Mouse (Mus musculus) brown adipose tissue, adult 24 weeks (tissue): ENCODE data around the gene Efhd1. TPM values are rescaled to one million over a fixed set of nuclear protein-coding genes. Genes with fewer than 3 reads are reported as not detected.

Experiments used
- H3K27ac ChIP-seq: fragments of 200-500 bp; replicated peaks from 2 replicates; pipeline ENCODE4 v1.5.1; 2012; ENCODE audit warnings: low read depth, mild to moderate bottlenecking, low read length
- H3K4me1 ChIP-seq: fragments of 200-500 bp; 2 replicates; pipeline ENCODE4 v1.6.1; 2012; ENCODE audit warnings: low read length, mixed read lengths; ENCODE audit not compliant: control insufficient read depth, insufficient read depth, insufficient read length
- H3K4me3 ChIP-seq: fragments of 200-500 bp; 2 replicates; pipeline ENCODE4 v1.5.1; 2012; ENCODE audit warnings: low read depth, mild to moderate bottlenecking, low read length, moderate library complexity; ENCODE audit not compliant: insufficient read depth
- polyA plus RNA-seq: library from polyadenylated mRNA; stranded (reverse); fragments of >200 nt; gene quantifications from 2 replicates; pipeline ENCODE4 v1.2.4, GENCODE M21; 2012; ENCODE audit not compliant: missing spikeins, insufficient read depth, insufficient read length

Gene Efhd1
- polyA plus RNA-seq, 1 experiment, result 10.2 TPM

- H3K27ac ChIP-seq, result no peak overlapping the region
- H3K4me3 ChIP-seq, result no peak overlapping the region
- no peaks in the 10 kb centered on the region for H3K4me1 ChIP-seq
These were observed 48.5 kb downstream of the Efhd1 start for GRCm38 (mm10) chr1:87312681-87313080.

- Histone ChIP-seq H3K4me3 (no peak overlapping the region), H3K27ac (no peak overlapping the region), H3K4me1 (no peaks in the 10 kb centered on the region)
These were observed 49.0 kb downstream of the Efhd1 start for GRCm38 (mm10) chr1:87313116-87313515.

- Histone ChIP-seq H3K4me1 (no peaks in the 10 kb centered on the region), H3K4me3 (no peak overlapping the region)
These were observed 49.8 kb downstream of the Efhd1 start for GRCm38 (mm10) chr1:87313843-87314570.

GRCm38 (mm10) chr1:87315431-87315830, 51.3 kb downstream of the Efhd1 start:
- no peaks in the 10 kb centered on the region for H3K4me1 ChIP-seq
- H3K4me3 ChIP-seq, result no peak overlapping the region
- H3K27ac ChIP-seq, result no peak overlapping the region

More at GRCm38 (mm10) chr1:87313843-87314570, 49.8 kb downstream of the Efhd1 start:
- H3K27ac ChIP-seq, result no peak overlapping the region

- Histone ChIP-seq H3K4me1 (no peaks in the 10 kb centered on the region), H3K4me3 (no peak overlapping the region), H3K27ac (no peak overlapping the region)
These were observed 51.7 kb downstream of the Efhd1 start for GRCm38 (mm10) chr1:87315894-87316293.

- Histone ChIP-seq H3K4me1 (no peaks in the 10 kb centered on the region), H3K4me3 (no peak overlapping the region), H3K27ac (no peak overlapping the region)
These were observed 52.5 kb downstream of the Efhd1 start for GRCm38 (mm10) chr1:87316672-87317071.

GRCm38 (mm10) chr1:87321071-87321470, 56.9 kb downstream of the Efhd1 start:
- Histone ChIP-seq H3K4me3 (no peak overlapping the region), H3K4me1 (no peaks in the 10 kb centered on the region), H3K27ac (no peak overlapping the region)

GRCm38 (mm10) chr1:87322778-87323177, 58.6 kb downstream of the Efhd1 start:
- H3K27ac ChIP-seq, result no peak overlapping the region
- no peak overlapping the region for H3K4me3 ChIP-seq
- no peaks in the 10 kb centered on the region for H3K4me1 ChIP-seq

- Histone ChIP-seq H3K4me3 (no peak overlapping the region), H3K27ac (no peak overlapping the region), H3K4me1 (no peaks in the 10 kb centered on the region; the same call in 1 of the 2 replicates)
These were observed 60.5 kb downstream of the Efhd1 start for GRCm38 (mm10) chr1:87324649-87325048.

- H3K27ac ChIP-seq, result peak within 1 kb of the TSS; percentile 48; the same call in 1 of the 2 replicates
- peaks cover 3% of the 10 kb centered on the region for H3K4me1 ChIP-seq
- peak within 1 kb of the TSS; percentile 80 for H3K4me3 ChIP-seq
These were observed 62.6 kb downstream of the Efhd1 start, which contains the start of gene Gigyf2 for GRCm38 (mm10) chr1:87326742-87327163. Gene Gigyf2 (plus strand): TSS chr1:87326998.

- Histone ChIP-seq H3K4me1 (peaks cover 4% of the 10 kb centered on the region), H3K27ac (peak overlapping the region; percentile 48; the same call in 1 of the 2 replicates), H3K4me3 (peak overlapping the region; percentile 80)
These were observed 63.1 kb downstream of the Efhd1 start for GRCm38 (mm10) chr1:87327165-87327861.

GRCm38 (mm10) chr1:87331774-87332173, 67.6 kb downstream of the Efhd1 start:
- Histone ChIP-seq H3K27ac (no peak overlapping the region), H3K4me1 (peaks cover 4% of the 10 kb centered on the region), H3K4me3 (no peak overlapping the region)

- Histone ChIP-seq H3K4me3 (no peak overlapping the region), H3K4me1 (no peaks in the 10 kb centered on the region; the same call in 1 of the 2 replicates), H3K27ac (no peak overlapping the region)
These were observed 86.4 kb downstream of the Efhd1 start for GRCm38 (mm10) chr1:87350576-87350975.

- H3K27ac ChIP-seq, result no peak overlapping the region
- no peak overlapping the region for H3K4me3 ChIP-seq
These were observed 96.1 kb downstream of the Efhd1 start for GRCm38 (mm10) chr1:87360276-87360675.

More at GRCm38 (mm10) chr1:87360276-87360675, 96.1 kb downstream of the Efhd1 start:
- H3K4me1 ChIP-seq, result no peaks in the 10 kb centered on the region
